Mouse (Mus musculus): ENCODE results near the gene Rad51b.

Rad51b gene

DNA sequence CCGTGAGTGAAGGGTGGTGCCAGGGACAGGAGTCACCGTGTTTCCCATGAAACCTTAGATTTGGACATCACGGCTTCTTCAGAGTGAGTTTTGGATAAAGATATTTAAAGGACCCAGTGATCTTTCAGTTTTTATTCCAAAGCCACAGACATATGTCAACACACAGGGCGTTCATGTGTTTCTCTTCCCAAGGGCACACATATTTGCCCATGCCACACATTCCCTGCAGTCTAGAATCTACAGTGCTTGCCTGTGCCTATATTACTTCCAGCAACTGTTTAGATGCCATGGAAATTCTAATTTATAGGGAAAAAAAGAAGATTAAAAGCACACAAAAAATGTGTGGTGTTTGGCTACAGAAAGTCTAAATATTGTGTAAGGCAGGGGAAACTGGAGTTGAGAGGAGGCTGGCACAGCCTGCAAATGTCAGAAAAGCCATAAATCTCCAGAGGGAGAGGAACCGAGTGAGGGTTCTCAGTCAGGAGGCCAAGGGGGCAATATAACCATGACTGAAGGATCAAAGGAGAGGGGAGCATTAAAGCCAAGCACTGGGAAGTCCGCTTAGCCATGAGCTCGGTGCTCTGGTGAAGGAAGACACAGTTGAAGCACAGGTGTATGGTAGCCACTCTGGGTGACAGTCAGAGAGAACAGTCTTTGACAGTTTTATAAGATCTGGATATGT lies 367.0 kb downstream of the Rad51b start:
- no peak for DNase-seq

DNA sequence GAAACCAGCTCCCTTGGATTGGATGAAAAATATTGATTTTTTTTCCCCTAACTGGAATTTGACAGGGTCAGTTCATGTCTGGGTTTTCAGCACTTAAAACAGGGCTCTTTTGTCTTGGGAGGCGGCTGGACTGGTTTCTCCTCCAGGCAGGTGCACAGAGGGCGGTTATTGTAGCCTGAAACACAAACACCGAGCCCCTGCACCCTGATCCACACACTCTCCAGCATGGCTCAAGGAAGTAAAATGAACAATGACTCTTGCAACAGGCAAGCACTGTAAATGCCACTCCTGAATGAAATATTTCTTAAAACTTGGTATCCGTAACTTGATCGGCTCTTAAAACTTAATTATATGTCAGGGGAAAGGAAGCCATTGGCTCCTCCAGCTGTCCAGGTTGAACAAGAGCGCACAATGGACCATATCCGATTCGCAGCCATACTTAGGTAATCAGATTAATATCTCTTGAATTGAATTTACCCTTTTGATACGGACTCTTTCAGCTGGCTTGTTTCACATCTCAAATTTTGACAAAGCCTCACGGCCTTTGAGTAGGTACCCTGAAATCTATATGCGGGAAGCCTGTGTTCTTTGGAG lies 377.9 kb downstream of the Rad51b start:
- no peak for DNase-seq

DNA sequence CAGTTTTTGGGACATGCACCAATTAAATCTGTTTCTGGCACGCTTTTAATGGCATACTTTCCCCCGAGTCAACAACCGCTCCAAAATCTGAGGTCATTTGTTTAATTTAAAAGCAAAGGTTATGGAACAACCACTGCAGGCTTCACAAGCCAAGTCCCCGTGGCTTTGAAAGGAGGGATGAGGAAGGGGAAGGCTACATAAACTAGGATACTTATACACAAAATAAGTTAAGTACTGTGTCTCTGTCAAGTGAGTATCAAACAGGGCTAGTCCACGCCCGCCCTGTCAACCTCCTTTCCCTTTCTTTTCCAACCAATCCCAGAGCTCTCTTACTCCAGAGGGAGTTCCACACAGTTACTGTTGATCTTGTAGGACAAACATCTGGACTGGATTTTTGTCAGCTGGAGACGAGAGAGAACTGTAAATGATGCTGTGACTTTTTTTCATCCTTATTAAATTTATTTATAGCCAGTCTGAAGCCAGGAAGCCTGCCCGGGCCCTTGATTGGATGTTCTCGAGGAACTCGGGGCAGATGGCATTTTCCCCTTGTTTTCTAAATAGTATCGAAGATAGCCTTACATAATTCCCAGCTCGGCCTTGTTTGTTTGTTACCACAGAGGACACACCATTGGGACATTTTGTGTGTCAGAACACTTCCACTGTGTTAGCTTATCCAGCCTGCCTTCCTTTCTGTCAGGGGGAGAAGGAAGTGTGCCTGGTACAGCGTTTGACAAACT lies 378.5 kb downstream of the Rad51b start:
- DNase-seq: no peak

- DNase-seq: no peak
Observed at GRCm38 (mm10) chr12:79676251-79676650, 379.2 kb downstream of the Rad51b start.

- DNase-seq: no peak
Observed at GRCm38 (mm10) chr12:79676896-79677295, 379.8 kb downstream of the Rad51b start.

DNA sequence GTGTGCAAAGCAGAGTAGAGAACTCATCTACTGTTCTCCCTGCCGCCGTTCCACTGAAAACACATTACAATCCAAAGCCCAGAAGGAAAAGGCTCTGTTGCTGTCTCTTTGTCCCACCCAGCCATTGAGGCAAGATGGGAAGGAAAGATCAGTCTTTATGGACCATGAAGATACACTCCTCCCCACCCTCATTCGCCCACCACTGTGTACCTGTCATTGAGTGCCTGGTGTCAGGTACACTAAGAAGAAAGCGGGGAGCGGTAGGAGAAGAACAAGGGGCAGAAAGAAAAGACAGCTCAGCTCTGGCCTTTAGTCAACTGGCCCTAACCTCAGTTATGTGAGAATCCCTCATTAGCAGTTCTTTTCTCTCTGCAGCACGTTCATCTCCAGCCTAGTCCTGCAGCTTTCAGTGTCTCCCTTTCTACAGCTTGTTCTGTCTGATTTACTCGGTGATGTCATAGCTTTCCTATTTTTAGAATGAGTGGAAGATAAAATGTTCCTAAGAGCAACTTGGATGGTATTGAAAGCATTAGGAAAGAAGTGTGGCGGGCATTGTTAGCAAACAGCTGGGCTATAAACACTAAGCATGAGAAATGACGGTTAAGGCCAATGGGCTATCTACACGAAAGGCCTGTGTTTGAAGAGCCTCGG lies 382.3 kb downstream of the Rad51b start:
- no peak for DNase-seq

DNA sequence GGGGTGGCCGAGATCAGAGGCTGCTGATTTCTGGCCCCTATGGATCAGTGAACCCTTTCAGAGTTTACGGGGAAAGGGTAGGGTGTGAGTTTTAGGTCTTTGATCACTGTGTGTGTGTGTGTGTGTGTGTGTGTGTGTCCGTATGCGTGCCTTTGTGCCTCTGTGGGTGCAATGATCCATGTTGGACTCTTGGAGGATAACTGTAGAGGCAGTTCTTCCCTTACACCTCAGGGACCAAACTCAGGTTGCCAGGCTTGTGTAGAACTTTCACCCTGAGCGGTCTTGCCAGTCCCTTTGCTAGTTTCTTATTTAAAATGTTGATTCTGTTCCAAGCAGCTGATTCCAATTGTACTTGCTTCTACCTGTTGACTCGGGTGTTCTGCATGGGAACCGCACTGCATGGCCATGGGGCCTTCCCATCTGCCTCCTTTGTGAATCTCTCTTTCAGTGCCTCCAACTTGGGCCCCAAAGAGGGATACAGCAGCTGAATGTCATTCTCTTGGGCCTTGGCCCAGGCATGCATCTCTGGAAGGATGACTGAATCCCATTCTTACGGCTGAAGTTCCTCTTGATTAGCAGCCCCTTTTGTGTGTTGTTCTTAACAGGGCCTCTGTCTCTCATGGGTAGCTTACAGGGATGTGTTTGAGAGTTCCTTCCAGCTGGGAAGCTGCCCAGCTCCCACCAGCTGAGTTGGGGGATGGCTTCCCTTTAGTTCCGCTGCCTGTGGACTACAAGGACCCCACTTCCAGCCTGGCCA lies 383.0 kb downstream of the Rad51b start:
- peak; percentile 6 for DNase-seq

DNA sequence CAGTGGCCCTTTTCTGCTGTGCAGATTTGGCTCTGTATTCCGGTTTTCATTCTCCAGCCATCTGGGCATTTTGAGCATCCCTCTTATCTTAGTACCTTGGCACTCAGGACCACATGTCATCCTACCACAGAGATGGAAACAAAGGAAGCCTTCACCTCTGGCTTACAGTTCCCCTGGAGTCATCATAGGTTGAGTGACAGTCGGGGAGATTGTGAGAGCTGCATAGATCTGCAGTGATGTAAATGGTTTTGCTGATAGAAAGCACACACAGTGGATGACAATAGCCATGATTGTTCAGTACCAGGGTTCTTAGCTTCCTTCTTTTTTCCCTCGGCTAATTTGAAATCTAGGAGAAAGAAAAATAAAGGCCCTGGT lies 383.6 kb downstream of the Rad51b start:
- DNase-seq: no peak

GRCm38 (mm10) chr12:79681571-79681970 lies 384.5 kb downstream of the Rad51b start:
- DNase-seq: no peak

GRCm38 (mm10) chr12:79683350-79683749 lies 386.3 kb downstream of the Rad51b start:
- DNase-seq: no peak

GRCm38 (mm10) chr12:79683759-79684158 lies 386.7 kb downstream of the Rad51b start:
- no peak for DNase-seq

- no peak for DNase-seq
Observed at GRCm38 (mm10) chr12:79684338-79684737, 387.3 kb downstream of the Rad51b start.

GRCm38 (mm10) chr12:79686594-79687325 lies 389.7 kb downstream of the Rad51b start:
- no peak for DNase-seq

GRCm38 (mm10) chr12:79687683-79688386 lies 390.8 kb downstream of the Rad51b start:
- no peak for DNase-seq

GRCm38 (mm10) chr12:79689299-79689698 lies 392.2 kb downstream of the Rad51b start:
- DNase-seq: no peak

- no peak for DNase-seq
Observed at GRCm38 (mm10) chr12:79691929-79692862, 395.1 kb downstream of the Rad51b start.

DNA sequence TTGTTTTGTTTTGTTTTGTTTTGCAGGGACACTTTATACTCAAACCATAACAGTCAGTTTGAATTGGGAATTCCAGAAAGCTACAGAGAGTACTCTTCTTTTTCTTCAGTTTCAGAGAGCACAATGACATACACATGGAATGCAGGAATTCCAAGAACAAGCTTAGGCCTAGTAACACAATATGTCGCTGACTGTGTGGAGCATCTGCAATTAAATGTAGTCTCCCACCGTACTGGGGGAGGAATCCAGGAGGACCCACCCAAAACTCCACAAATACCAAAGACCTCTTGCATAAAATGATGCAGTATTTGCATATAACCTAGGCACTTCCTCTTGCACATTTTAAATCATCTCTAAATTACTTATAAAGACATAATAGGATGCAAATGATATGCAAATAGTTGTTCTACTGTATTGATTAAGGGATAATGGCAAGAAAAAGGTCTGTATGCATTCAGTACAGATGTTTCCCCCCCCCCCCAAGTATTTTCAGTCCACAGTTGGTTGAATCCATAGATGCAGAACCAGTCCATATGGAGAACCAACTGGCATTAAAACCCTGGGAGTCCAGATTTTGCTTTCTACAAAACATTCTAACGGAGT lies 398.9 kb downstream of the Rad51b start:
- DNase-seq: no peak

GRCm38 (mm10) chr12:79703555-79703954 lies 406.5 kb downstream of the Rad51b start:
- no peak for DNase-seq

DNA sequence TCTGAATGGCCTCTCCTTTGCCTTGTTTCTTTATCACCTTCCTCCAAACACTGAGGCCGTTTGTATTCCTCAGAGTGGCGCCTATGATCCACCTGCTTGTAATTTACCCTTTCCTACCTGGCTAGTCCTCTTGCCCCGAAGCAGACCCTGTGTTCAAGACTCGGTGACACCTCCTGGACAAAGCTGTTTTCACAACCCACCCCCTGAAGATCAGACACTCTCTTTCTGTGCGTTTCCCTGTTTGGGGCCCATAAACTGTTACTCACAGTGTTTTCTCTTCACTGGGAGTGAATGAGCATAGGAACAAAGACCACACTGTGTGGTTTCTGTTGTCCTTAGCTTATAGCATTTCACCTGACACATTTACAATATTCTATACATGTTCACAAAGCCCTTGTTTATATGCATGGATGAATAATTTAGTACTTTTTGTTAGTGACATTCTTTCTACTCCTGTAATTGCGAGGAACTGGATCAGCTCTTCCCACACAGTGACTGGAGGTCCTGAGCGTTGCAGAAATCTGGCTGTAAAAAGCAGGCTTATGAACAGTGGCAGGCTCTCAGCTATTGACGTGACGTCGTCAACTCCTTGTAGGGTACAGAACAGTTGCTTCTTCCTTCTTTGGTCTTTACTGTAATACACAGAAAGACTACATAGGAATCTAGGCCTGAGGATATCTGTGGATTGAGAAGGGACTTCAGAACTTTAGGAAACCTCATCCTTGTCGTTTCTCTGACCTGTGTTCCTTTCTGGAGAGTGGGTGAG lies 408.6 kb downstream of the Rad51b start:
- no peak for DNase-seq

All from cerebellum, adult 11-12 months (tissue).